Mouse (Mus musculus) forelimb bud, embryonic 11.5 days (tissue): ENCODE results near the gene Nxph3.

Source experiments
- DNase-seq: peaks from one replicate; pipeline ENCODE4 v3.0.0-alpha.2; 2012; ENCODE audit warnings: low read depth, low spot score

Nxph3 gene

DNA sequence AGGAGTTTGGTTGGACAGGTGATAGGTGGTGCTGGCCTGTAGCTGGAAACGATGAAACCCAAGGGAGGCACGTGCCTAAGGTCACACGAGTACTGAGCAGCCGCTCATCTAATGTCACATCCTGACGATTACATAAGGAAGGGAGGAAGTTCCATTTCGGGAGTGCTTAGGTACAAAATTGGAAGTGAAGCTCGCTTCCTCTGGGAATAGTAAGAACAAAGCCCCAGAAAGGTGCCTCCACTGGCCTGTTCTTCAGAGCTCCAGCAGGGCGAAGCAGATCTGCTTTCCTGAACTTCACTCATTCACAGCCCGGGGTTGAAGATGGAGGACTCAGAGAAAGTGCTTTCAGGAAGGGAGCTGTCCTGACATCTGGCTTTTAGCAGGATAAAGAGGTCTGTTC is 20.4 kb downstream of the Nxph3 start:
- DNase-seq: no peak

DNA sequence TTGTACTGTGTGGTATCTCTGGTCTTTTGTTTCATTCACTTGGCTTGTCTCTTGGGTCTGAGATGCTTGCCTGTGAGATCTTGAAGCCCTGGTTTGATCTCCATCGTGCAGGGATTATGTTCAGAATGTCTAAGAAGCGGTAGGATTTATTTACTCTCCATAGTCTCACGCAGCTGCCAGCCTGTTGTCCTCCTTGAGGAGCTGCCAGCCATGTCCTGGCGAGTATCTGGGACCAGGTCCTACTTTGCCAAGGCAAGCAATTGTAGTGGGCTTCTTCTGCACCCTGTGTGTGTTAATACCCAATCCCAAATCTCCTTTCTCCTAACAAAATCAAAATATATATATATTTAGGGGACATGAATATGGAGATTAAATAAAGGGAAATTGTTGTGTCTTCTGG is 21.4 kb downstream of the Nxph3 start:
- no peak for DNase-seq

DNA sequence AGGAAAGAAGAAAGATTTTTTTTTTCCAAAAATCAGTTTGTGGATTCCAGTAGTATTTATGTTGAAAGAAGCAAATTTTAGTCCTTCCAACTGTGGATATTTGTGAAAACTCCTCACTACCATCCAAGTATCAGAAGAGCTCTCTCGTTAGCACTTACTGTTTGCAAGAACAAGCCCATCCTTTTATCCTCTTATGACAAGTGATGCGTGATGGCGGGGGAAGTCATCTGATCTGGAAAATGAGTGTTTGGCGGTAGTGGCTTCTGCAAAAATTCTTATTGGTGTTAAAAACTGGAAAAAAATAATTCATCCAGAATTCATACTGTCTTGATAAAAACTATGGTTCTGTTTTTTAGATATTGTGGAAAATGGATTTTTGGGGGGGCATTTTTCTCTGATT is 22.1 kb downstream of the Nxph3 start:
- no peak for DNase-seq

DNA sequence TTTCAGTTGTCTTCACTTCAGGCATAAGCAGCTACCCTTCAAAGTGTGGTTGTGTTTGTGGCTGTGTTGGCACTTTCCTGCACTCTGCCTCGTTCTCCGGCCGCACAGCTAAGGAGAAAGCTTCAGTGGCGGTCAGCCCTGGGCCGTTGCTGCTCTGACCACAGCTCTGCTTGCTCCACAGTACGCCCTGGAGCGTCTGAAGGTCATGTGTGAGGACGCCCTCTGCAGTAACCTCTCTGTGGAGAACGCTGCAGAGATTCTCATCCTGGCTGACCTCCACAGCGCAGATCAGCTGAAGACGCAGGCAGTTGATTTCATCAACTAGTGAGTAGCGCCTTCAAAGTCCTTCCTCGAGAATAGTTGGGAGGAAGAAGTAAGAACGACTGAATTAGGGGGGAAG is 24.3 kb downstream of the Nxph3 start:
- DNase-seq: no peak

DNA sequence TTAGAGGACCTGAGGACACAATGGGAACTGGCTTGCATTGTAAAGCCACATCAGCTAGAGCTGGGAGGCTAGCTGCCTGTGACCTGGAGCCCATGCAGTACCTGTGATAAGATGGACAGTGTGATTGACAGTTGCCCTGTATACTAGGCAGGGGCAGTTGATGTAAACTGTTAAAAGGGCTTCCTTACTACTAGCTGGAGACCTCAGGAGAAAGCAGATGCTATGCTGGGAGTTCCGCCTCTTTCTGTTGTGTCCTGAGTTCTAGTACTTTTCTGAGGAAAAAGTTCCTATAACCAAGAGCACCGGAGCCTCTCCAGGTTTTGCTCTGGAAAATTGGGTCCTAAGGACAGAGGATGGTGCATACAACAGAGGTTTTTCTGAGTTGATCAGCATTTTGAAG is 27.1 kb downstream of the Nxph3 start:
- DNase-seq: no peak

DNA sequence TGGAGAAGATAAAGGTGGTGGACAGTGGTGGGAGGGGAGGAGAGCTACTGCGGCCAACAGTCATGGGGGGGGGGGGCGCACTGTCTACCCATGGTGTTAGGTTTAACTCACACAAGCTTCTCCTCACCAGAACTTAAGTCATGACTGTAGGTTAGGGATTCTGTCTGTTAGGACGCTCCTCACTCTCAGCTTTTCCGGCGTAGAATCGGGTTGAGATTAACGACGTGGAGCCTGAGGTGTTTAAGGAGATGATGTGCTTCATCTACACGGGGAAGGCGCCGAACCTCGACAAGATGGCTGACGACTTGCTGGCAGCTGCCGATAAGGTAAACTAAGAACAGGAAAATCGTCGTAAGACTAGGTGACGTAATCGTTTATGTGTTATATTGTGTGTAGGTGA is 28.7 kb downstream of the Nxph3 start:
- DNase-seq: no peak

DNA sequence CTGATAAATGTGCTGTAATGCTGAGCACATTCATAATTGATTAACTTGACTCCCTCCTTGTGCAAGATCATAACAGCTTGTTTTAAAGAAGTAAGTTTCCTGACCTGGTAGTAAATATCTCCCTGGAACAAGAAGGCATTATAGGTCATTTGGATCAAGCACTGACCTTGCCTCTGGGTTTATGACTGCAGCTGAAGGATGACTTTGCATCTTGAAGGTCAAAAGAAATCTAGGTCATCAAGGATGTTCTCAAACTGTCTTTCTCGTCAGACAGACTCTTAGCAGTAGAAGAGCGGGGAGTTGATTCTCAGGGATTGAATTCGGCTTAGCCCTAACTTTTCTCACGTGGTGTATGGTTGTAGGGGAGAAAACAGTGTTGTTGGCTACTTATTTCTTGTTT is 33.7 kb downstream of the Nxph3 start:
- no peak for DNase-seq

DNA sequence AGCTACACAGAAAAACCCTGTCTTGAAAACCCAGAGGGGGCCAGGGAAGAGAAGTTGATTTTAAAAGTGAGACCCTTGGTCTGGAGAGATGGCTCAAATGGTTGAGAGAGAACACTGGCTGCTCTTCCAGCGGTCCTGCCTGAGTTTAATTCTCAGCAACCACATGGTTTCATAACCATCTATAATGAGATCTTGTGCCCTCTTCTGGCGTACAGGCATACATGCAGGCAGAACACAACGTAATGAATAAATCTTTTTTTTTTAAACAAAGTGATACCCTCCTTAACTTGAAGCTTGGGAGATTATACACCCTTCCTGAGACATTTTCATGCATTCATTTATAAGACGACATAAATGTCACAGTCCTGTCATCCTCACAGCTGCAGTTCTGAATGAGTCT is 34.9 kb downstream of the Nxph3 start:
- no peak for DNase-seq

DNA sequence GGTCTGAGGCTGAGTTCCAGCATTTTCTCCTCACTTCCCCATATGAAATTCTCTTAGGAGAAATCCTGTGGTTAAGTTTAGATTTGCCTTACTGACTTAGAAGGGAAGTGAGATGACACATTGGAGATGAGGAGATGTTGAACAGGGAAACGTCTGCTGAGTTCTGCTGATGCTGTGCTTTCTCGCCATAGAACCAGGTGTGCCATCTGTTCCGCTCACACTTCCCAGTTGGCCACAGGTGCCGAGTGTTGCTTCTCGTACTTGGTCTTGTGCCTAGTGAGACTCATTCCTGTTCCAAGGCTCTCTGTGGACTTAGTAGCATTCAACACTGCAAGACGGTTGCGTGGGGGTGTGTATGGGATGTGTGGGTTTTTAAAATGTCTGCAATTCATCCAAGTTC is 38.0 kb downstream of the Nxph3 start:
- no peak for DNase-seq

DNA sequence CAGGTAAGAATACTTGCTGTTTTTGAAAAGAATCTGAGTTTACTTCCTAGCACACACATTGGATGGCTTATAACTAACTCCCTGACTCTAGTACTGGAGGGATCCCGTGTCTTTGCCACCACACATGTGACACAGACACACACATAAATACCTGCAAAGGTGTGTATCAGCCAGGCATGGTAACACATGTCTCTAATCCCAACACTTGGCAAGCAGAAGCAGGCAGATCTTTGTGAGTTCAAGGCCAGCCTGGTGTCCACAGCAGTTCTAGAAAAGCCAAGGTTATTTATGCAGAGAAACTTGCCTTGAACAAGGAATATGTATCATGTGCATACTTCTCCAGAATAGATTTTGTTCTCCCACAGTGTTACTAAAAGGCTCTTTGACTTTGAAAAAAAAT is 40.9 kb downstream of the Nxph3 start:
- DNase-seq: no peak

DNA sequence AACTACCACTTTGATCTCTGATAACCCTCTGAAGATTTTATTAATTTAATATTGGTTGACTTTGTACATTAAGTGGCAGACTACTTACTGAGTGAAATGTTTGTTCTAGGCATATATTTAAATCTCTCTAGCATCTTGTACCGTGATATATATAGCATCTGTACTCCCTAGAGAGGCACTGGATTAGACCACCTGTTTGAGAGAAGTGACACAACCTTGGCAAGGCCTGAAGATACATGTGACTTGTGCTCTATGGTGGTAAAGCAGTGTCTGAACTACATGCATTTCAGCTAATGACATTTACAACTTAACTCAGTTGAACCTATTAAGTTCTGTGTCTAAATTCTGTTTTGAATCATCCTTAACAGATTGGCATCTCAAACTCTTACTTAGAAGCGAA is 41.4 kb downstream of the Nxph3 start:
- DNase-seq: no peak

DNA sequence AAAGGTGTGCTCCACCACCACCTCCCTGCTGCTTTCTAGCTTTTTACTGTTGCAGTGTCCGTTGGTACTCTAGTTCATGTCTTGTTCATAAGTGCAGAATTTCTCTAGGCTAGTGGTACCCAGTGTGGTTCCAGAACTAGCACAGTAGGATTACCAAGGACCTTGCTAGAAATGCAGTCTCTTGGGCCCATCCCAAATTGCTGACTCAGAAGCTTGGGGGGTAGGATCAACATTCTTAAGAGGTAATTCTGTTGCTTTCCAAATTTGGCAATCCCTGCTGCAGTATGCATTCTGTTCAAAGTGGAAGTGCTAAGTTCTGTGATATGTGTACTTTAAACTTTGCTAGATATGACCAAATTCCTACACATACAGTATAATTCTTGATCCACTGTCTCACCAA is 46.6 kb downstream of the Nxph3 start:
- no peak for DNase-seq

DNA sequence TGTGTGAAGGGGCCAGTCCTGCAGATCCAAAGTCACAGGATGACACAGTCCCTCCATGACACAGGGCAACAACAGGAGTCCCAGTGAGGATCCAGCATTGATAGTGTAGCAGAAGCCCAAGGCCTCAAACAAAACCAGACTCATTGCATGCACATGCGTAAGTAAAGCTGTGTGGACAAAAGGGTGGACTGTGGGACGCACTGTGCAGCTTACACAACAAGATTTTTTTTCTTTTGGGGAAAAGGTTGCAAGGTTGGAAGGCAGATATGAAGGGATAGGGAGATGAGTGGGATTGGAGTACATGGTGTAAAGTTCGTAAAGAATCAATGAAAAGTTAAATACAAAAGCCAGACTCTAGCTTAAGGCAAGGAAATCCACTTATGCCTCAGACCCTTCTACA is 52.2 kb downstream of the Nxph3 start:
- DNase-seq: no peak

DNA sequence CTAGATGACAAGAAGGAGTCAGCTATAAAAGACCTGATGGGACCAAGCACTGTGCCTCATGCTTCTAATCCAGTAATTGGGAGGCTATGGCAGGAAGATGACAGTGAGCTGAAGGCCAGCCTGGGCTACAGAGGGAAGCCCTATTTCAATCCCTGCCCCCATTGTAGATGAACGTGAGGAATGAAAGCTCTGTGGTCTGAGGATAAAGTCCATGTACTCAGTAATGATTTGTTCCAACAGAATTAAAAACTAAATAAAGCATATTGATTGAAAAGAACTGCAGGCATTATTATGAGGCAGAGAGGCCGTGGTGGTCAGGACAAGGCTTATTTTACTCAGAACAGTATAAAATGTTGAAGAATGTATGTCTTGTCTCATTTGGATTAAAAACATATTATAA is 53.5 kb downstream of the Nxph3 start:
- DNase-seq: no peak
